Mouse (Mus musculus) spleen, postnatal 10 days (tissue): ENCODE data around the gene Odf3l1.
"Not testable (repeated sequence)": the region's sequence is repeated elsewhere in the genome, so short reads cannot be mapped to it uniquely, and the experiment has no call there.

Experiments used
- DNase-seq, 2 experiments: peaks; one replicate each; pipeline ENCODE4 v3.0.0; 2021 to 2022; ENCODE audit warnings: low spot score in 2 of 2

The Odf3l1 gene

GRCm38 (mm10) chr9:56864216-56864729, at the start of gene Odf3l1:
Gene Odf3l1 (minus strand): TSS chr9:56864679.
- no peak for DNase-seq

- DNase-seq, result no peak
Measured at GRCm38 (mm10) chr9:56913991-56914390, 49.5 kb upstream of the Odf3l1 start.

- DNase-seq, result no peak
Measured at GRCm38 (mm10) chr9:56911017-56911416, 46.5 kb upstream of the Odf3l1 start.

GRCm38 (mm10) chr9:56909991-56910390, 45.5 kb upstream of the Odf3l1 start:
- DNase-seq, result not testable (repeated sequence)

- DNase-seq, result no peak
Measured at GRCm38 (mm10) chr9:56907549-56907948, 43.1 kb upstream of the Odf3l1 start.

- no peak for DNase-seq
Measured at GRCm38 (mm10) chr9:56903662-56904061, 39.2 kb upstream of the Odf3l1 start.

- DNase-seq, result no peak
Measured at GRCm38 (mm10) chr9:56901187-56901586, 36.7 kb upstream of the Odf3l1 start.

GRCm38 (mm10) chr9:56900571-56900970, 36.1 kb upstream of the Odf3l1 start:
- DNase-seq, result no peak

GRCm38 (mm10) chr9:56900060-56900459, 35.6 kb upstream of the Odf3l1 start:
- DNase-seq, result no peak

- DNase-seq, result peak in 1 of 2 experiments; percentile 44
Measured at GRCm38 (mm10) chr9:56899409-56899808, 34.9 kb upstream of the Odf3l1 start.

- no peak for DNase-seq
Measured at GRCm38 (mm10) chr9:56896779-56897178, 32.3 kb upstream of the Odf3l1 start.

GRCm38 (mm10) chr9:56894006-56894405, 29.5 kb upstream of the Odf3l1 start:
- peak in 1 of 2 experiments; percentile 57 for DNase-seq

- DNase-seq, result no peak
Measured at GRCm38 (mm10) chr9:56893313-56893712, 28.8 kb upstream of the Odf3l1 start.

- DNase-seq, result no peak
Measured at GRCm38 (mm10) chr9:56892111-56892510, 27.6 kb upstream of the Odf3l1 start.

GRCm38 (mm10) chr9:56891517-56892011, 27.1 kb upstream of the Odf3l1 start:
- peak; percentile 33 to 58 for DNase-seq

GRCm38 (mm10) chr9:56890522-56891250, 26.2 kb upstream of the Odf3l1 start:
- no peak for DNase-seq

GRCm38 (mm10) chr9:56889817-56890216, 25.3 kb upstream of the Odf3l1 start:
- DNase-seq, result peak; percentile 30 to 69

GRCm38 (mm10) chr9:56887581-56887980, 23.1 kb upstream of the Odf3l1 start:
- DNase-seq, result no peak

- no peak for DNase-seq
Measured at GRCm38 (mm10) chr9:56886601-56887000, 22.1 kb upstream of the Odf3l1 start.

GRCm38 (mm10) chr9:56886113-56886512, 21.6 kb upstream of the Odf3l1 start:
- peak in 1 of 2 experiments; percentile 55 for DNase-seq

- no peak for DNase-seq
Measured at GRCm38 (mm10) chr9:56884328-56884727, 19.8 kb upstream of the Odf3l1 start.

GRCm38 (mm10) chr9:56883470-56883869, 19.0 kb upstream of the Odf3l1 start:
- no peak for DNase-seq

- no peak for DNase-seq
Measured at GRCm38 (mm10) chr9:56882818-56883217, 18.3 kb upstream of the Odf3l1 start.
